Mouse (Mus musculus): ENCODE results near the gene Cltrn. TPM values are rescaled to one million over a fixed set of nuclear protein-coding genes. Genes with fewer than 3 reads are reported as not detected.
A peak's percentile ranks its signal among the peaks of the same experiment; 100 is the strongest.

The Cltrn gene
- 0.25 TPM in 1 of 2 replicates, not detected in the other for polyA plus RNA-seq (2012; rRNA removed)

GRCm38 (mm10) chrX:164088582-164088981 is at the start of gene Cltrn:
TSS of gene Cltrn (plus strand) at chrX:164088830.
- no peak for DNase-seq (ENCODE audit: low read depth)

- no peak for DNase-seq (ENCODE audit: low read depth)
These were observed 49.7 kb upstream of the Cltrn start for GRCm38 (mm10) chrX:164038882-164039281.

- no peak for DNase-seq (ENCODE audit: low read depth)
These were observed 46.6 kb upstream of the Cltrn start for GRCm38 (mm10) chrX:164042069-164042468.

- DNase-seq (ENCODE audit: low read depth), result no peak
These were observed 41.9 kb upstream of the Cltrn start for GRCm38 (mm10) chrX:164046736-164047135.

GRCm38 (mm10) chrX:164055726-164056125 is 32.9 kb upstream of the Cltrn start:
- no peak for DNase-seq (ENCODE audit: low read depth)

GRCm38 (mm10) chrX:164058523-164058922 is 30.1 kb upstream of the Cltrn start:
- no peak for DNase-seq (ENCODE audit: low read depth)

- DNase-seq (ENCODE audit: low read depth), result no peak
These were observed 29.6 kb upstream of the Cltrn start for GRCm38 (mm10) chrX:164059070-164059469.

GRCm38 (mm10) chrX:164066185-164066584 is 22.4 kb upstream of the Cltrn start:
- peak; percentile 3 for DNase-seq (ENCODE audit: low read depth)

GRCm38 (mm10) chrX:164068968-164069367 is 19.7 kb upstream of the Cltrn start:
- DNase-seq (ENCODE audit: low read depth), result no peak

- peak; percentile 36 for DNase-seq (ENCODE audit: low read depth)
These were observed 12.4 kb upstream of the Cltrn start, which contains the start of gene Siah1b for GRCm38 (mm10) chrX:164076040-164076775. TSS of gene Siah1b (minus strand) at chrX:164076493.

- no peak for DNase-seq (ENCODE audit: low read depth)
These were observed 6.6 kb upstream of the Cltrn start for GRCm38 (mm10) chrX:164082030-164082429.

- no peak for DNase-seq (ENCODE audit: low read depth)
These were observed 1.3 kb downstream of the Cltrn start for GRCm38 (mm10) chrX:164089916-164090315.

GRCm38 (mm10) chrX:164092300-164093169 is 3.9 kb downstream of the Cltrn start:
- DNase-seq (ENCODE audit: low read depth), result no peak

GRCm38 (mm10) chrX:164093435-164093834 is 4.8 kb downstream of the Cltrn start:
- no peak for DNase-seq (ENCODE audit: low read depth)

GRCm38 (mm10) chrX:164095838-164096237 is 7.2 kb downstream of the Cltrn start:
- no peak for DNase-seq (ENCODE audit: low read depth)

GRCm38 (mm10) chrX:164101483-164101882 is 12.9 kb downstream of the Cltrn start:
- DNase-seq (ENCODE audit: low read depth), result no peak

GRCm38 (mm10) chrX:164102198-164102597 is 13.6 kb downstream of the Cltrn start:
- DNase-seq (ENCODE audit: low read depth), result no peak

GRCm38 (mm10) chrX:164102656-164103055 is 14.0 kb downstream of the Cltrn start:
- no peak for DNase-seq (ENCODE audit: low read depth)

GRCm38 (mm10) chrX:164111146-164111545 is 22.5 kb downstream of the Cltrn start:
- no peak for DNase-seq (ENCODE audit: low read depth)

GRCm38 (mm10) chrX:164113744-164114143 is 25.1 kb downstream of the Cltrn start:
- DNase-seq (ENCODE audit: low read depth), result no peak

- DNase-seq (ENCODE audit: low read depth), result no peak
These were observed 35.3 kb downstream of the Cltrn start for GRCm38 (mm10) chrX:164123942-164124341.

GRCm38 (mm10) chrX:164133531-164133930 is 44.9 kb downstream of the Cltrn start:
- no peak for DNase-seq (ENCODE audit: low read depth)

Data from gonadal fat pad, adult 2 months (tissue).